Mouse (Mus musculus): Measurements from ENCODE around the gene Tnfaip8l2.

Gene Tnfaip8l2

GRCm38 (mm10) chr3:95141952-95142616 is at the start of gene Tnfaip8l2:
Tnfaip8l2 (minus strand) TSS chr3:95142360.
- DNase-seq (ENCODE audit: low spot score) = no peak

GRCm38 (mm10) chr3:95186888-95187287 is 44.7 kb upstream of the Tnfaip8l2 start:
- no peak for DNase-seq (ENCODE audit: low spot score)

GRCm38 (mm10) chr3:95186100-95186499 is 43.9 kb upstream of the Tnfaip8l2 start:
- DNase-seq (ENCODE audit: low spot score) = no peak

DNA sequence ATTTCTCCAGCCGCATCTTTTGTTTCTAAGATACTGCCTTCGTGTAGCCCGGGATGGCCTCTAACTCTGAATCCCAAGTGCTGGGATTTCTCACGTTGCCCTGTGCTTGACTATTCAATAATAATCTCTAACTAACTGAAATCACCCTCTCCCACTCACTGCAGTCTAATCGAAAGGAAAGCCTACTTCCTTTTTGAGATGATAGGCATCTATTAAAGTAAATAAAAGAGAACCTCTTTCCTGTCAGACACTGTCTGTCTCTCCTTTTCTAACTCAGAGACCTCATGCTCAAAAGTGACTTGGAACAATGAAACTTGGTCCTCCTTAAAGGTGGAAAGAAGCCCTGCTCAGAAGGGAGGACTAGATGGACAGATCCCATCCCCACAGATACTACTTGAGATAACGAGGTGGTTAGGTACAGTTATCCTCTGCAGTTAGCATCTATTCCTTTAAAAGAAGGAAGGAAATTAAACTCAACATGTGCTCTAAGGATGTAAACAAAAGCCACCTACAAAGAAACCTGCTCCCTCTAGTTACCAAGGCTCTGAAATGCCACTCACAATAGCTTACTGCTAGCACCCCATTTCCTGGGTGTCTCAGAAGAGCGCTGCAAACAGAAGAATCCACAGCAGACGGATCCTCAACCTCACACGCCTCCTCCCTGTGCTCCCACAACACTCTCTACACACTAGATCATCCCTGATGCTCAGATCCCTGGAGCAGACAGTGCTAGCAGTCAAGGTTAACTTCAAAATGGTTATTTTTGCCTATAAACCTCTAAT is 42.8 kb upstream of the Tnfaip8l2 start:
- DNase-seq (ENCODE audit: low spot score) = no peak

DNA sequence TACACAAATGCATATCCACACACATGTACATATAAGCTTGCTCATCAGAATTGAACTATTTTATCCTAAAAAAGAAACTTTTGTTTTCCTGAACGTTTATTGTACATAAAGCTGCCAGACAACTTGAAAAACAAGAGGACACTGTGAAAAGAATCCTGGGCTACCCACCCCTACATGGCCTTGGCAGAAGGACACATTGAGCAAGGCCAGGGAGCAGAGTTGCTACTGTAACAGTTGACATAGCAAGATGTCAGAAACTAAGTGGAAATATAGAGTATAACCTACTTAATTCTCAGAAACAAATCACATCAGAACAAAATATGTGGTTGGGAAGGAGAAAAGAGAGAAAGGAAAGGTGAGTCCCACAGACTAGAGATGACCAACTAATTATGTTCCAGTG is 39.7 kb upstream of the Tnfaip8l2 start:
- no peak for DNase-seq (ENCODE audit: low spot score)

GRCm38 (mm10) chr3:95179890-95180289 is 37.7 kb upstream of the Tnfaip8l2 start:
- DNase-seq (ENCODE audit: low spot score) = no peak

GRCm38 (mm10) chr3:95178948-95179347 is 36.8 kb upstream of the Tnfaip8l2 start:
- DNase-seq (ENCODE audit: low spot score) = no peak

DNA sequence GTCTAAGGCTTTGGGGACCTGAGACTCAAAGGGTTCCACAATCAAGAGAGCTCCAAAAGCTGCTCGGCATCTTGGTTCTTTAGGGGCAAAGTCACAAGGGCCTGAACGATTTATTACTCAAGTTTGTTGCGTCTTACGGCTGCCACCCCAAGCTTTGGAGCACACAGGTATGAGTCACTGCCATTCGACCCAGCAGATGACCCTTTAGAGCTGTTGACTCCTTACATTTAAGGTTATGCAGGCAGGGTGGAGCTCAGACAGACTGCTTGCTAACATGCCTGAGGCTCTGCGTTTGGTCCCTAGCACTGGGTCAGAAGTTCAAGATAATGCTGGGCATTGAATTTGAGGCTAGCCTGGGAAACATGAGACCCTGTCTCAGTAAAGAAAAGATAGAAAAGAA is 35.4 kb upstream of the Tnfaip8l2 start:
- no peak for DNase-seq (ENCODE audit: low spot score)

DNA sequence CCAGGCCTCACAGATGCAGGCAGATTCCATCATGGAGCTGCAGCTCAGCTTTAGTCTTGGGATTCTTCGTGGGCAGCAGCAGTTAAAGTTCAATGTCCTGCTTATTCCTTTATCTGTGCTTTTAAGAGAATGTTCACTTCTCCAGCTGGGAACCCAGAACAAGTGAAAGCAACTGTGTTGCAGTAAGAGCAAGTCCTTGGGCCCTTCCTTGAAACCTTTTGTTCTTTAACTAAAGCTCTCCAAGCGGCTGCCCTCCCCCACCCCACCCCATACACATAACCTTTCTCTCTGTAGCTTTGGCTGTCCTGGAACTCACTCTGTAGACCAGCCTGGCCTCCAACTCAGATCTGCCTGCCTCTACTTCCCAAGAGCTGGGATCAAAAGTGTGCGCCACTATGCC is 34.3 kb upstream of the Tnfaip8l2 start:
- no peak for DNase-seq (ENCODE audit: low spot score)

- peak; percentile 88 for DNase-seq (ENCODE audit: low spot score)
These were observed 31.9 kb upstream of the Tnfaip8l2 start for GRCm38 (mm10) chr3:95174011-95174592.

DNA sequence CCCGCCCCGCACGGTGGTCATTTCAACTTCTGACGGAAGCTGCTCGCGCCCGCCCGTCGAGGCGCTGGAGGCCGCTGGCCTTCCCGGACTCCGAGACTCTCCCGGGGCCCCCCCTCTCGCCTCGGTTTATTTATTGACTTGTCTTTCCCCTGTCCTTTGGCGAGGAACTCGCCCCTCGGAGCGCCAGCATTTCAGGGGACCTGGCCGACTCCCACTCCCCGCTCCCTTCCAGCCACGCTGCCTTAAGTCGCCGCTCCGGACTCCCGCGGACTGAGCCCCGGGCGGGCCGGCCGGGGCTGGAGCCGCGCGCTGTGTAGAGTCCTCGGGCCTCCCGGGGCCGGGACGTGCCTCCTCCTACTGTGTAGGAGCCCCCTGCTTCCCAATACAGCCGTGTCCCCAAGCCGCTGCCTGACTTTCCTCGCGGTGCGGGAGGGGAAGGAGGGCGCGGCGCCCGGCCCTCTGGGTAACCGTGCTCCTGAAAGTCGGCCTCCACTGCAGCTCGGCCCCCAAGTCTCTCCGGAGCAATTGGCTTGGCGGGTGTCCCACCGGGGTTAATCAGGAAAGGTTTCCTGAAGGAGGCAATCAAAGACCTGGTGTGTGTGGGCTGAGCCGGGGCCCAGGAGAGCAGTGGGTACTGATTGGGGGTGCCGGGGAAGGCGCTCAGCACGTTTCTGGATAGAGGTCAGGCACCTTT is 31.2 kb upstream of the Tnfaip8l2 start:
- DNase-seq (ENCODE audit: low spot score) = no peak

DNA sequence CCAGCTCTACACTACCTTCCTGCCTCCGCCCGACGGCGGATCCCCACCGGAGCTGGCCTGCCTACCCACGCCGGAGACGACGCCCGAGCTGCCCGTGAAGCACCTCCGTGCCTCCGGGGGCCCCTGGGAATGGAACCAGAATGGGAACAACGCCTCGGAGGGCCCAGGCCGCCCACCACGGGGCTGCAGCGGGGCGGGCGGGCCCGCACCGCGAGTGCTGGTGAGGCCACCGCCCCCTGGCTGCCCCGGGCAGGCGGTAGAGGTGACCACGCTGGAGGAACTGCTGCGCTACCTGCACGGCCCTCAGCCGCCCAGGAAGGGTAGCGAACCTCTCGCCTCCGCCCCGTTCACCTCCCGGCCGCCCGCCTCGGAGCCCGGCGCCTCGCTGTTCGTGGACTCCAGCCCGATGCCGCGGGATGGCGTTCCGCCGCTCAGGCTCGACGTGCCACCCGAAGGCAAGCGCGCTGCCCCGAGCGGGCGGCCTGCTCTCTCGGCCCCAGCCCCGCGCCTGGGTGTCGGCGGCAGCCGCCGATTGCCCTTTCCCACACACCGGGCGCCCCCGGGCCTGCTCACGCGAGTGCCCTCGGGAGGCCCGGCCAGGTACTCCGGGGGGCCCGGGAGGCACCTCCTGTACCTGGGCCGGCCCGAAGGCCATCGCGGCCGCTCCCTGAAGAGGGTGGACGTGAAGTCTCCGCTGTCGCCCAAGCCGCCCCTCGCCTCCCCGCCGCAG is 30.5 kb upstream of the Tnfaip8l2 start:
- no peak for DNase-seq (ENCODE audit: low spot score)

- DNase-seq (ENCODE audit: low spot score) = no peak
These were observed 28.9 kb upstream of the Tnfaip8l2 start for GRCm38 (mm10) chr3:95171105-95171504.

DNA sequence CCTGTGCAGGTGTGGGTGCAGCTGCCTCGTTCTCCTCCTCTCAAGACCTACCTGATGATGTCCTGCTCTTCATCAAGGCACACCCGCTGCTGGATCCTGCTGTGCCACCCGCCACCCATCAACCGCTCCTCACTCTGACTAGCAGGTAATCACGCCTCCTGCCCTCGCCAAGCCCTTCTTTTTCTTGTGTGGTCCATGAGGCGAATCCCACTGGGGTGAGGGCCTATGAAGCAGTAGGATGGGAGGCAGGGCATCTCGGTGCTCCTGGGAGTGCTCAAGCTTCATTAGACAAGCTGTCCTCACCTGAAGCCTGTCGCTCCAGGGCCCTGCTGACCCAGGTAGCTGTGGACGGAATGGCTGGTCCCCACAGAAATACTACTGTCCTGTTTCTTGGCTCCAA is 27.8 kb upstream of the Tnfaip8l2 start:
- DNase-seq (ENCODE audit: low spot score) = no peak

- no peak for DNase-seq (ENCODE audit: low spot score)
These were observed 22.7 kb upstream of the Tnfaip8l2 start for GRCm38 (mm10) chr3:95164840-95165239.

DNA sequence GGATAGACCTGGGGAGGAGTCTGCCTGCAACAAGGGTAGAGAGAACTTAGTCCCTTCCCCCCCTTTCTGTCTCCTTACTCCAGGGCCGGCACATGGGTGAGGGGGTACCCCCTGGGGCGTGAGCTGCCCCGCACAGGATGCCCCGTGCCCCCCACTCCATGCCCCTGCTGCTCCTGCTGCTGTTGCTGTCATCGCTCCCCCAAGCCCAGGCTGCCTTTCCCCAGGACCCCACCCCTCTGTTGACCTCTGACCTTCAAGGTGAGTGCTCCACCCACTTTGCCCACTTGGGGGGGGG is 22.0 kb upstream of the Tnfaip8l2 start:
- DNase-seq (ENCODE audit: low spot score) = no peak

GRCm38 (mm10) chr3:95163419-95164255 is 21.5 kb upstream of the Tnfaip8l2 start:
- no peak for DNase-seq (ENCODE audit: low spot score)

DNA sequence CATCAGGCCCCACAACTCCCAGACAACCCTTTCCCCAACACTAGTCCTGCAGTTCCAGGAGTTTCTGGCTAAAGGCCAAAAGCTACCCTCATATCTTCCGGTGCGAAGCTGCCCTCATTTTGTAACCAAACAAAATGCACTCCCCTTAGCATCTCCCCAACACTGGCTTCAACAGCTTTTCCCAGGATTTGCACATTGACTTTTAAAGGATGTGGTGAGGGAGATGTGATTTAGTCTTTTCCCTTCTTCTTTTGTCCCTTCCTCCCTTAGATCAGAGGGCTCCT is 20.1 kb upstream of the Tnfaip8l2 start:
- no peak for DNase-seq (ENCODE audit: low spot score)

GRCm38 (mm10) chr3:95161618-95162344 is 19.6 kb upstream of the Tnfaip8l2 start:
- no peak for DNase-seq (ENCODE audit: low spot score)

- peak; percentile 54 for DNase-seq (ENCODE audit: low spot score)
These were observed 18.9 kb upstream of the Tnfaip8l2 start for GRCm38 (mm10) chr3:95161041-95161551.

All from embryo, embryonic 10 days (tissue).